Mouse (Mus musculus): ENCODE measurements at regions not wholly inside any gene's neighbourhood (a gene's known extent, or its start where the extent isn't known, plus 50 kb on each side); places are given as distances from the start of the nearest gene placed in this dataset.
A peak's percentile ranks its signal among the peaks of the same experiment; 100 is the strongest.

DNA sequence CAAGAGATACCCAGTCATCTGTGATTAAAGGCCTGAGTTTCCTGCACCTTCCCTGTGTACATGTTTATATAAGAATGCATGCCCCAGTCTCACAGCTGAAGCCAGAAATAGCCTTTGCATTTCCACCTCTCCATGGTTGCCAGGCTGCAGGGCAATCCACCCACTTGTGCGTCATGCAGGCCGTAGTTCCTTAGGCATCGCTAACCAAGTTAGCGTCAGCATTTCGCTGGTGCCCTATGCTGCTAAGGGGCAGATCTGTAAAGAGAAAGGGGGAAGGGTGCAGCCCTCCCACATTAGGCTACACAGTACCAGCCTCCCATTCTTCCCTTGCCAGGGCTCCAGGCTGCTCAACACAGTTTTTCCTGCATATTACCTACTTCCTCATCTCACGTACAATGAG is 155.6 kb upstream of the Actbl2 start:
- DNase-seq (ENCODE audit: extremely low spot score in 1 of 2, low spot score in 1 of 2), result peak in 1 of 2 experiments; percentile 12

DNA sequence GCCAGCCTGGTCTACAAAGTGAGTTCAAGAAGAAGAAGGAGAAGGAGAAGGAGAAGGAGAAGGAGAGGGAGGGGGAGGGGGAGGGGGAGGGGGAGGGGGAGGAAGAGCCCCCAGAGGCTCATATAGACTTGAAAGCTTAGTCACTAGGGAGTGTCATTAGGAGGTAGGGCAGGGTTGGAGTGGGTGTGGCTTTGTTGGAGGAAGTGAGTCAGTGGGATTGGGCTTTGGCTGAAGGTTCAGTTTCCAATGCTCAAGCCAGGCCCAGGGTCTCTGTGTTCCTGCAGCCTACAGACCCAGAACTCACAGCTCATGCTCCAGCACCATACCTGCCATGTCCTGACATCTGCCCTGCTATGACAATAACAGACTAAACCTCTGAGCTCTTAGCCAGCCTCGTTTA is 154.4 kb upstream of the Actbl2 start:
- DNase-seq (ENCODE audit: extremely low spot score in 1 of 2, low spot score in 1 of 2), result no peak

DNA sequence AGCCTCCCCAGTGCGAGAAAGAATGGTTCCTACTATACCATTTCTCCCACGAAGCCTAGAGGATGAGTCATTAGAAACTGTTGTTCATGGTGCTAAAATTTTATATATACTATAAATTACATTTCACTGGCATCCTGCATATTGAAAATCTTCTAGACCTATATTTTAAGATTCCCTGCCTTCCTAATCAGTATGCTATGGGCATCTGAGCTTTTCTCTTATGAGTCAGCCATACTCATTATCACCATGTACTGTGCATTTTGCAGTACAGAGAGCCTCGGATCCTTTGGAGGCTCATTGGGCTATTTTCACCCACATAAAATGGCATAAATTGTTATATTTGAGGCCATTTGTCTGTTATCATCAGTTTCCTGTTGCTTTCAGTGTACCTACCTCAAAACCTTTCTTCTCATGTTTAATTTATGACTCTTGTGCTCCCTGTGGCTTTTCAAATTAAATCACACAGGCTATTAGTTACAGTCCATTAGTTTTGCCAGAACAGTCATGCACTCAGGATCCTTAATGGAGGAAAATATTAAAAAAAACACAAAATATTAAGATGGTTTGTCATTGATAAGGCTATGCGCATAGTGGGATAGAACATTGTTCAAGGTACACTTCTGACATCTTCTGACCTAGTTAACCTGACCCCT is 150.1 kb upstream of the Actbl2 start:
- DNase-seq (ENCODE audit: extremely low spot score in 1 of 2, low spot score in 1 of 2), result no peak

DNA sequence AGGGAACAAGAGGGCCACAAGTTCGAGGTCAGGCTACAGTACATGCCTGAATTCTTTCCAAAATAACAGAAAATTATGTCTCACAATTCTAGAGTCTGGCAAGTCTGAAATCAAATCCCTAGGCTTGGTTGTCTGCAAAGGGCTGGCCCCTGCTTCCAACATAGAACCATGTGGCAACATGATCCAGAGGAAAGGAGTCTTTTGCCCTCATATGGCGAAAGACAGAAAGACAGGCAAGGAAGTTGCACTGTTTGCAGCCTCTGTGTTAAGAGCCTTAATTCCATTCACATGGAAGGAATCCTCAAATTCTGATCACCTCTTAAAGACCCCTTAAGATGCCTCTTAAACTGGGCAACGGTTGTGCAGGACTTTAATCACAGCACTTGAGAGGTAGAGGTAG is 123.7 kb upstream of the Actbl2 start:
- no peak for DNase-seq (ENCODE audit: extremely low spot score in 1 of 2, low spot score in 1 of 2)

DNA sequence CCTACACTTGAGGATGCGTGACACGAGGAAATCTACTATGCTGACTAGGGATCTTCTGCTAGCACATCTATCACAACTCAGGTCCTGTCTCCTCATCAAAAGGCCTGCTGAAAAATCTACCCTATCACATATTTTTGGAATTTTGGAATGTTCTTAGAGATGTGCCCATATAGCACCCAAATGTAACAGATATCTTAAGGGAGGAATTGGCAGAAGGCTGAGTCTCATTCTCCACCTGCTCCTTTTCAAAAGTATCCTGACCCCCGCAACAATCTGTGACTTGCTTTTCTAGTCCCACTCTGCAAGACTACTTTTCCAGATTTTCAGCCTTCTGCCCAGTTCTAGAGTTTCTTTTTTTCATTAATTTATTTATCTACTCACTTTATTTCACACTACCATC is 118.4 kb upstream of the Actbl2 start:
- DNase-seq (ENCODE audit: extremely low spot score in 1 of 2, low spot score in 1 of 2), result no peak

DNA sequence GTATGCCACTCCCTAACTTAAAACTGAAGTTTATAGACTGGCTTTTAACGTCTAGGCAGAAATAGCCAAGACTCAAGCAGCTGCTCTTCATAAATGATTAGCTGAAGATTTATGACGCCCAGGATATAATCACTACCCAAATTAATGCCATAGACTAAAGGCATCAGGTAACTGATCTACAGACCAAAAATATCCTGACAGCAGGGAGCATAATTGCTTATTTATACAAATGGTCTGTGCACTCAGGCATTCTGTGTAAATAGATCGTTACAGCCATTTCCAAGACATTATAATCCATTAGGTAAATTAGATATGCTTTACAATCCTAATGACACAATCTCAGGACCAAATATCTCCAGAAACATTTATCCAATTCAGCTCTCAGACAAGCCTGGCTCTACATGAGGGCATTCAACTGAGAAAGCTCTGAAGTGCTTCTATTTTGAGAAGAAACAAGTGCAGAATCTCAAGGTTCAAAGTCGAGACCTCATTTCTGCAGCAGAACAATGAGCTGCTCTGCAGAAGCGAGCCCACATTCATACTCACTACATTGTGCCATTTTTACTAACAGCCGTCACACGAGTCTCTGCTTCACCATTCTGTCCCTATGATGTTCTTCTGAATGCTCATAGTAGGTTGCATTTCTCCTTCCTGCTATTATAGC is 111.9 kb upstream of the Actbl2 start:
- no peak for DNase-seq (ENCODE audit: extremely low spot score in 1 of 2, low spot score in 1 of 2)

DNA sequence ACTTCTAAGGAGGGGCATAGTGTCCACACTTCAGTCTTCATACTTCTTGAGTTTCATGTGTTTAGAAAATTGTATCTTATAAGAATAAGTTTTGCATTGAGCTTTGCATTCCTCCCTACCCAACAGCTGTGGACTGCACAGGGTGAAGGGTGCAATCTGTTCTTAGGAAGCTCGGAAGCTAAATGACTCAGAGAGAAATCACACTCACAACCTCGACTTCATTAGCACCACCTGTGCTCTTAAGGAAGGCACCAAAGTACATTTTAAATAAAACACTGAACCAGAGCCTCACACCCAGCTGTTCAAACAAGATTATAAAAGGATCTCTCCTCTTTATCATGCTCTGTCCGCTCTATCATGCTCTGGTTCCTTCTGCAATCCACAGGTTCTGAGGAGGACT is 110.1 kb upstream of the Actbl2 start:
- DNase-seq (ENCODE audit: extremely low spot score in 1 of 2, low spot score in 1 of 2), result no peak

DNA sequence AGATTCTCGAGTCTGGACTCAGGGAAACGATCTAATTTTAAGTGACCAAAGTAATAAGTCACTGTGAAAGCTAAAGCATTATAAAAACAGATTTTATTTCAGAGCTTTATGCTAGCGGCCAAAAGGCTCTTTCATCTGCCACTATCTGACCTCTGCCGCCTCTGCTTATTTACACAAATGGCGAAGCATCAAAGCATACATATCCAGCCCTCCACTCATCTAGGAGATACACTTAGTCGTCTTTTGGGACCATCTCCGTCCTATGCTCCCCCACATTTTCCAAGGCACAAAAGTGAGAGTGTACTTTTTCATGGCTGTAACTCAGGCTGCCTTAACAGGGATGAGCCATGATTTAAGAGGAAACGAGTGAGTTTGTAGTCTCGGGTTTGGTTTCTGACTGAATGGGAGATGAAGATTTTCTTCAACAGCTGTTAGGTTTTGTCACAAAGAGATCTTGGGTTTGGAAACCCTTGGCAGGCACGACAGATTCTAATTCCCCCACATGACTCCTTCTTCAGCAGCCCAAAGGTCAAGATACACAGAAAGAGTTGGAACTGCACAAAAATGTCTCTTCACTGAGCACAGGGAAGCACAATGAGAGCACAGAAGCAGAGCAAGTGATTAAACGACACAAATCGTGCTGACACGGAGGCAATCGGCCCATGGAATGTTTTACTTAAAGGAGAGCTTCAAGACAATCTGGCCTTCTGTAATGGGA is 96.7 kb upstream of the Actbl2 start:
- DNase-seq (ENCODE audit: extremely low spot score in 1 of 2, low spot score in 1 of 2), result no peak

DNA sequence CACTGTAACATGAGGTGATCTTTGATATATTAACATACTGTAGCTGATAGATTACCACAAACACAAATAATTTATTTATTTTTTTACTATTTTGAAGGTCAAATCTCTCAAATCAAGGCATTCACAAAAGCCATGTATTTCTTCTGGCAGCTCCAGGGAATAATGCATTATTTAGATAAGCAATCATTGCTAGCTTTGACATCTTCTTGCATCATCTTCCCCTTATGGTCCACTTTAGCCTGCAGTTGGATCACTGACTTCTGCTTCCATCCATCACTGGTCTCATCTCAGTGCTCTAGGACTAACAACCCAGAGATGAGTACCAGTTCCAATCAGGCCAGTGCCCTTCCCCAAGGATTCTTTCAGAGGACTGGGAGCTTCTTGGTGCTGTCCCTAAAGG is 95.3 kb upstream of the Actbl2 start:
- DNase-seq (ENCODE audit: extremely low spot score in 1 of 2, low spot score in 1 of 2), result no peak

DNA sequence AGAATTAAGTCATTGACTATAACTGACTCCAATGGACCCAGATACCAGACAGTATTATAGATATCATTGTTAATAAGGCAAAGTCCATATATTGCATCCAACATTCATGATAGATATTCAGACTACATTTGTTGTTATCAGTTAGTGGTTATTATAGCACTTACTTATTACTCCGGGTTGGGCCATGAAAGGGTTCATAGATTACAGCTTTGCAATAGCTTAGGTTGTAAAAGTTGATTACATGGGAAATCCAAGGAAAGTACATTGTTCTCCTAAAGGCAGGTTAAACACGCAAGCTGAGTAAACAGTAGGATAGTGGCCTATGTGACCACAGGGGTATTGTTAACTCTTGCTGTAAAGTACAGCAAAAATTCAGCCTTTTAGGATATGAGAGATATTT is 89.3 kb upstream of the Actbl2 start:
- DNase-seq (ENCODE audit: extremely low spot score in 1 of 2, low spot score in 1 of 2), result no peak

DNA sequence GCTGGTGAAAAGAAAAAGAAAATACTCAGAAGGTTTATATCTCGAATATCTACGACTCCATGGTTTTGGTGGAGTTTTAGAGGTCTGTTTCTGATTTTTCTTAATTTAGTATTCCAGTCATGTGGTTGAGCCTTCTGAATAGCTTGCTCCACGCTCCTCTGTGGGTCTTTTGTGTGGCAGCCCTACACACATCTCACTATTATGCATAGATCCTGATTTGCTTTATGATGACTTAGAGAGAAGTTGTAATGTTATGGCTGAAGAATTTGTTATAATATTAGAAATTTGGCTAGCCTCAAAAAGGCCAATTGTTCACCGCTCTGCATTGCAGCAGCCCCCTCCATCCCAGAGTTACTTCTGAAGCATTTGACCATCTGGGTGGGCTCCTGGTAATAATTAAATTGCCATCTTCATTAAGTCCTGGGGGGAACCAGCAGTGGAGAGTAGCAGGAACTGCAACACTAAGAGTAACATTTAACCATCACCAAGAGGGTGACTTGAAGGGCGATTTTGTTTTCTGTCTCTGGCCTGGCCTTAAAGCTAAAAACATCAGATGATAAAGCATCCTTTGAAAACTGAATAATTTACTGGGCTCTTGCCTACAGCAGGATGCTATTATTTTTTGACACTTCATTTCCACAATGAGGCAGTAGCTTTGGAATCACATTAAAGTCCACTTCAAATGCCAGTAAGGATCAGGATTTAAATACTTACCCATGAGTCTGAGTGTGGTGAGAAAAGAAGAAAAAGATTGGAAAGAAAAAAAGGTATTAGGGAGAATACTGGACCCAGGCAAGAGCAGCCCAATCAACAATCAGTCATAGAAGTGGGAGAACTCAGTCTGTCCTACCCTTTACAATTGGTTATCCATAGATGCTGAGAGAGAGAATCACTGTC is 84.3 kb upstream of the Actbl2 start:
- no peak for DNase-seq (ENCODE audit: extremely low spot score in 1 of 2, low spot score in 1 of 2)

DNA sequence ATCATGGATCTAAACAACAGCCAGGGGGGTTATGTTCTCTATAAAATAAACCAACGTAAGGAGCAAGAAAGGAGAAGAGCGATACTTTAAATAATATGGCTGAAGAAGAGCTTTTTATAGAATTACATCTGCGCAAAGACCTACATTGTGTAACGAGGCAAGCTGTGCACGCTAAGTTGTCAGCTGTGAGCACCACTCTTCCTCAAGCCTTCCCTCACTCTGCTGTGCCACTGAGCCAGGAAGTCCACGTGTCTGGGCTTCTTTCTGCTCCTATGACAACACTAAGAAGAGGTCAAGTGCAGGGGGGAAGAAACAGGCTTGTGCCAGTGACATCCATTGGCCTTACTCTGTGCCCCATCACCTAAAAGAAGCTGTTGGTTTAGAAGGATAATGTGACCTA is 75.6 kb upstream of the Actbl2 start:
- no peak for DNase-seq (ENCODE audit: extremely low spot score in 1 of 2, low spot score in 1 of 2)

DNA sequence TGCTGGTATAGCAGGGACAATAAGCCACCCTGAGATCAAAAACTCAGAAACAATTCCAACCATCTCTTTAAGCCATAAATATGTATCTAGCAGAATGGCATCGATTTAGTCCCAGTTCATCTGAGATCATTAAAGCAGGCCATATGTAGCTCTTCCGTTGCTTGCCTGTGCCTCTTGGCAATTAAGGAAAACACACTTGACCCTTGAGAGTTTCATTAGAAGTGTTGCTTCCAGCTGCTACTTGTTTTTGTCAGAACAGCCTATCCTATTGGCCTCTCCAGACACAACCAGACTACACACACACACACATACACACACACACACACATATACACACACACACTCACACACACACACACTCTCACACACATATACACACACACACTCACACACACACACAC is 71.5 kb upstream of the Actbl2 start:
- DNase-seq (ENCODE audit: extremely low spot score in 1 of 2, low spot score in 1 of 2), result no peak

DNA sequence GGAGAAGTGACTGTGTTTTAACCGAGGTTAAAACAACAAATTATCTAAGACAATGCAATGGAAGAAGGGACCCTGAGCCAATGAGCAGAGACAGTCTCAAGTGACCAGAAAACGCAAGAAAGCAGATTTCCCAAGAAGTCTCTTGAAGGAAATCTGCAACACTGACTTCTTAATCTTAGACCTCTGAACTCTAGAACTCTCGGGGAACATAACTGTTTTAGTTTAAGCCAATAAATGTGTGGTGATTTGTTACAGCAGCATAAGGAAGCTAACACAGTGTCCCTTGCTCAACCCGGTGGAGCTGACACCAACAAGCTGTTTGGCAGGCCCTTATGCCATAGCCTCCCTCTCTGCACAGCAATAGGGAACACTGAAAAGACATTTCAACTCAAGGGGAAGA is 69.0 kb upstream of the Actbl2 start:
- DNase-seq (ENCODE audit: extremely low spot score in 1 of 2, low spot score in 1 of 2), result no peak

DNA sequence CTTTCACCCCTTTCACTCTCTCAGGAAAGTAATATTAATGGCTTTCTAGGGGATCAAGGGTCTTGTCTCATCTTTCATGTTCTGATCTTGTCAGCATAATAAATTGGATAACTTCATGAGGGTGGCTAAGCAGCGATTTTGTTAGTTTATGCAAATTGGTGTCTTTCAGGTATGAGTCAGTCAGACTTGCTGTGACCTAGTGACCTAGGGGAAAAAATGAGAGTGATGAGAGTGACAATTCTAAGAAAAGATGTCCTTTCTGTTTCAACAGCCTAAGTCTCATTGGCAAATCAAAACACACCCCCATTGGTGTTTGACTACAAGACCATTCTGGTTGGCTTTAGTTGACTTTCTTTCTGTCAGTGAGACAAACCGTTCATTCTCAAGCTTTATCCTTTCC is 68.0 kb upstream of the Actbl2 start:
- no peak for DNase-seq (ENCODE audit: extremely low spot score in 1 of 2, low spot score in 1 of 2)

DNA sequence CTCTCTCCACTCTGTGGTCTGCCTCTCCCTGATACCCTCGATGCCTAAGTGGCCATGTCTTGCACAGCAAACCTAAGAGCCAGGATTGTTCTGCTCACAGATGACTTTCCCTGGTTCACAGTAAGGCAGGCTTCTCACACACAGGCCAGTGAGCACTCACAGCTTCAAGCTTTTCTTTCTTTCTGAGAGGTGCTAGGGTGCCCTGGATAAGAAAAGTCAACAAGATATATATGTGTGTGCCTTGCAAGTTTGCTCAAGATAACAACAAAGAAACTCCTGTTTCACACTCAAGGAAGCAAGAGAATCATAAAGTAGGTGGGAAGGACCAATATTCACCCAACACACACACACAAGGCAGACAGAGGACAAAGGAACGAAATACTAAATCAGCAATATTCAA is 60.9 kb upstream of the Actbl2 start:
- DNase-seq (ENCODE audit: extremely low spot score in 1 of 2, low spot score in 1 of 2), result no peak

DNA sequence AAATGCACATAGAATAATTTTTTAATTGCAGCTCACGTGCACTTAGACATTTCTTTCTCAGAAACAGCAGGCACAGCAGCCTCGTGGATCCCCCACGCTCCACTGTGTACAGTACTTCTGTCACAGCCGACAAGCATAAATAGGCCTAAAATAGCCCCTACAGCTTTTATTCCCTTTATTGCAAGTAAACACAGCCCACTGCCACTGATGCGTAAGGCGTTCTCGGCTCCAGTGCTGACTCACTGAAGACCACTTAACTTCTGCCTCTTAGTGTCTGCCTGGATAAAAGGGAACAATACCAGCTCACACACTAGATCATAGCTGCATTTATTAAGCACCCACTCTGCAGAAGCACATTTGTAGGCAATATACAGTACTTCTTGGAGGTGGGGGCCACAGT is 60.5 kb upstream of the Actbl2 start:
- DNase-seq (ENCODE audit: extremely low spot score in 1 of 2, low spot score in 1 of 2), result no peak

DNA sequence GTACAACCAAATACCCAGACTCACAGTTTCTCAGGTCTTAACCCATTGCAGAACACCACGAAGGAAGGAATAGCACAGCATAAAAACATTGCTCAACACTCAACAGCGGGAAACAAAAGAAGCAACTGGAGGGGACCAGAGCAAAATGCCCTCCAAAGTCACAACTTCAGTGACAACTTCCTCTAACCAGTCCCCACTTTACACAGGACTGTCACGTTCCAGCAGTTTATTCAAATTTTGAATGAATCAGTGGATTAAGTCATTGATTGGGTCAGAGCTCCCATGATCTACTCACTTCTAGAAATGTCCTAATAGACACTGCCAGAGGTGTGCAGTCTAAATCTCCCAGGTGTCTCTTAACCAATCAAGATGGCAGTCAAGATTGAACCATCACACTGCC is 53.3 kb upstream of the Actbl2 start:
- DNase-seq (ENCODE audit: extremely low spot score in 1 of 2, low spot score in 1 of 2), result no peak

DNA sequence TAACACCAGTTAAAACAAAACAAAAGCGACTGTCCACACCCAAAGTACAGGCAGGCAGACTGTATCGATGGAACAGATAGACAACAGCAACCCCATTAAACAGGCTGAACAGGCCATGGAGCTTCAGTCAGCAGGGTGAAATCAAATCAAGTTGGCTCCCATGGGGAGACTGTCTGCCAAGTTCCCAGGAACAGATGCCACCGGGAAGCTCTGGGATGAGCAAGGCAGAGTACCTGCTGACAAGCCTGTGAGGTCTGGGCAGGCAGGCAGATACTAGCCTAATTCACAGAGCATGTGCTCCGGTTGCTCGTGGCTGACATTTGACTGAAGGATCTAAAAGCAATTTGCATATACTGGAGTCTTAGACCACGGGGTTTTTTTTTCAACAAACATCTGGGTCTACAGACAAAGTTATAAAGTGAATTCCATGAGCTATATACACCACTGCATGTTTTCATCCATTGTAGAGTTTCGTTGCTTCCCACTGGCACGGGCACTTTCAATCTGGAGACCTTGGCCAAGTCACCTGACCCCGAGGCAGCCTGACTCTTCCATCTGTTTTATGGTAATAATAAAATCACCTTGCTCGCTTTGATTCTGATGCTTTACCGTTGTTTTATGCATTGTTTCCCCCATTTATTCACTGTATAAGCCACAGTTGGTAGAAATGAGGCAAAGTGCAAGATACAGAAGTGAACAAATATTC is 50.1 kb upstream of the Actbl2 start:
- DNase-seq (ENCODE audit: extremely low spot score in 1 of 2, low spot score in 1 of 2), result peak; percentile 29 to 35

Measured in layer of hippocampus, postnatal 25 days (tissue).